Mouse (Mus musculus) heart, postnatal 0 days (tissue): ENCODE measurements around the gene Entpd5.

ENCODE experiments used
- CTCF ChIP-seq: IDR thresholded peaks from 2 replicates; pipeline ENCODE4 v1.5.1; 2016; ENCODE audit warnings: antibody characterized with exemption, control low read depth, low read depth
- EP300 ChIP-seq: IDR thresholded peaks from 2 replicates; pipeline ENCODE4 v1.6.1; 2016; ENCODE audit warnings: antibody characterized with exemption, low read depth

GRCm38 (mm10) chr12:84399663-84400062 is 9.2 kb downstream of the Entpd5 start:
- TF ChIP-seq CTCF (no peak), EP300 (no peak)
